Mouse (Mus musculus) spleen, postnatal 10 days (tissue): ENCODE data around the gene Usp2.

Experiments
- DNase-seq, 2 experiments: peaks; one replicate each; pipeline ENCODE4 v3.0.0; 2021 to 2022; ENCODE audit warnings: low spot score in 2 of 2

Gene Usp2

GRCm38 (mm10) chr9:44066785-44067225 is at the start of gene Usp2:
Gene Usp2 (plus strand): TSS chr9:44067021.
- peak; percentile 94 to 95 for DNase-seq

- no peak for DNase-seq
These were observed 49.0 kb upstream of the Usp2 start for GRCm38 (mm10) chr9:44017846-44018245.

- no peak for DNase-seq
These were observed 46.8 kb upstream of the Usp2 start for GRCm38 (mm10) chr9:44020001-44020400.

GRCm38 (mm10) chr9:44022100-44022847 is 44.5 kb upstream of the Usp2 start:
- DNase-seq = no peak

- DNase-seq = no peak
These were observed 42.7 kb upstream of the Usp2 start for GRCm38 (mm10) chr9:44024096-44024495.

- DNase-seq = no peak
These were observed 37.1 kb upstream of the Usp2 start for GRCm38 (mm10) chr9:44029580-44030236.

- DNase-seq = no peak
These were observed 36.2 kb upstream of the Usp2 start for GRCm38 (mm10) chr9:44030646-44031045.

GRCm38 (mm10) chr9:44031079-44031478 is 35.7 kb upstream of the Usp2 start:
- DNase-seq = no peak

GRCm38 (mm10) chr9:44031946-44032345 is 34.9 kb upstream of the Usp2 start:
- no peak for DNase-seq

- no peak for DNase-seq
These were observed 33.5 kb upstream of the Usp2 start for GRCm38 (mm10) chr9:44033317-44033716.

- no peak for DNase-seq
These were observed 32.7 kb upstream of the Usp2 start for GRCm38 (mm10) chr9:44033957-44034727.

- no peak for DNase-seq
These were observed 29.7 kb upstream of the Usp2 start for GRCm38 (mm10) chr9:44037106-44037505.

- DNase-seq = no peak
These were observed 25.1 kb upstream of the Usp2 start for GRCm38 (mm10) chr9:44041511-44042395.

GRCm38 (mm10) chr9:44042396-44042680 is 24.5 kb upstream of the Usp2 start:
- DNase-seq = no peak

- DNase-seq = peak in 1 of 2 experiments; percentile 31
These were observed 23.7 kb upstream of the Usp2 start, which contains the start of gene Thy1 for GRCm38 (mm10) chr9:44042836-44043707. Gene Thy1 (plus strand): TSS chr9:44043384.

- DNase-seq = peak in 1 of 2 experiments; percentile 22
These were observed 23.0 kb upstream of the Usp2 start for GRCm38 (mm10) chr9:44043708-44044425.

GRCm38 (mm10) chr9:44044426-44045157 is 22.2 kb upstream of the Usp2 start:
- peak in 1 of 2 experiments; percentile 19 for DNase-seq

- no peak for DNase-seq
These were observed 21.5 kb upstream of the Usp2 start for GRCm38 (mm10) chr9:44045158-44045883.

- no peak for DNase-seq
These were observed 20.9 kb upstream of the Usp2 start for GRCm38 (mm10) chr9:44045884-44046272.
